In the genomic region with DNA sequence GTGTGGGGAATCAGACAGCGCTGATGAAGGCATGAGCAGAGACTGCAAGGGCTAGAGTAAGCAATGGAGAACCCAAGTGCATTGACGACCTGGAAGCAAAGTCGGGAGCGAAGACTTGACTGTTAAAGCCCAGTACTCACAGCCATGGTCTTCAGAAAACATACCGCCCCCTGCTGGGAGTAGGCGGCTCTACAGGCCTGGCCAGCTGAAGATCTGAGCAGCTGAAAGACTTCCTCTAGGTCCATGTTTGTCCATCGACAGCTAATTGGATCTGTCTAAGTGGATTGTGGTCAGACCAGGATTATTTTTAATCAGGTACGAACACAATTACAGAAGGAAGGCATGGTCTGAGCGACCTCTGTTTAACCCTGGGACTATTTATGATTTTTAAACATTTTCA, we compare ENCODE assay signal across 8 mouse cellular contexts.
DNase-seq lines count a peak whose midpoint lies in the region; ATAC-seq and TF ChIP-seq lines count a peak whose summit lies in the region.

No protein-coding gene starts in this region.

- ATAC-seq in heart, postnatal 0 days (ENCODE audit: insufficient read depth, low read depth) = no peak
- ATAC-seq in heart, embryonic 11.5 days (replicated peaks; ENCODE audit: insufficient number of reproducible peaks, low FRiP score, low TSS enrichment) = no peak

- WGBS in heart, postnatal 0 days = 78% methylated on average over 9 of the region's 9 CpGs
- WGBS in heart, embryonic 11.5 days (ENCODE audit: insufficient replicate concordance) = 75% methylated on average over 9 of the region's 9 CpGs

- H3K4me3 ChIP-seq in heart, postnatal 0 days (ENCODE audit: low read depth, low read length) = no peak overlapping the region
- H3K4me3 ChIP-seq in heart, embryonic 11.5 days (ENCODE audit: low read depth, low read length) = no peak overlapping the region

- no peaks in the 10 kb centered on the region for H3K36me3 ChIP-seq in heart, postnatal 0 days (replicated peaks; ENCODE audit: control insufficient read depth, insufficient read depth, low read length)
- H3K36me3 ChIP-seq in heart, embryonic 11.5 days (ENCODE audit: control insufficient read depth, insufficient read depth, low read length) = no peaks in the 10 kb centered on the region

- no peaks in the 10 kb centered on the region for H3K27me3 ChIP-seq in heart, postnatal 0 days (ENCODE audit: control insufficient read depth, insufficient read depth, low read length)
- no peaks in the 10 kb centered on the region for H3K27me3 ChIP-seq in heart, embryonic 11.5 days (ENCODE audit: control insufficient read depth, insufficient read depth, low read length)

- no peak for DNase-seq in heart, postnatal 0 days (ENCODE audit: low spot score)
- DNase-seq in ovary, postnatal 36 days (ENCODE audit: low spot score) = peak; percentile 27
- DNase-seq in ovary, adult 18-20 months (ENCODE audit: low spot score) = no peak
- DNase-seq in cerebellum, postnatal 14 days = peak; percentile 19 to 52
- DNase-seq in lung, postnatal 36 days = peak; percentile 54
- DNase-seq in frontal cortex, postnatal 14 days (ENCODE audit: low spot score in 2 of 2) = no peak
- DNase-seq in gastrocnemius, adult 8-10 months (ENCODE audit: low spot score in 2 of 2) = no peak

- H3K4me2 ChIP-seq in heart, postnatal 0 days (ENCODE audit: low read depth, low read length) = no peak overlapping the region
- no peak overlapping the region for H3K4me2 ChIP-seq in heart, embryonic 11.5 days

- no peak for TF ChIP-seq EP300 in heart, postnatal 0 days (IDR thresholded peaks at IDR 0.05; ENCODE audit: low read depth)

- TF ChIP-seq CTCF in heart, postnatal 0 days (IDR thresholded peaks at IDR 0.05; ENCODE audit: low read depth) = peak; percentile 35

- H3K9ac ChIP-seq in heart, postnatal 0 days (replicated peaks; ENCODE audit: low read depth, low read length) = no peak overlapping the region
- H3K9ac ChIP-seq in heart, embryonic 11.5 days (ENCODE audit: low read depth, low read length) = no peak overlapping the region

- no peaks in the 10 kb centered on the region for H3K4me1 ChIP-seq in heart, postnatal 0 days (ENCODE audit: control insufficient read depth, insufficient read depth)
- peaks cover 2% of the 10 kb centered on the region; the same call in 1 of the 2 replicates for H3K4me1 ChIP-seq in heart, embryonic 11.5 days (ENCODE audit: control insufficient read depth, insufficient read depth, low read length)

- H3K27ac ChIP-seq in heart, postnatal 0 days (ENCODE audit: low read depth) = no peak overlapping the region
- no peak overlapping the region for H3K27ac ChIP-seq in heart, embryonic 11.5 days (ENCODE audit: low read depth, low read length)

- H3K9me3 ChIP-seq in heart, postnatal 0 days (replicated peaks; ENCODE audit: control insufficient read depth, low read length) = no peaks in the 10 kb centered on the region
- H3K9me3 ChIP-seq in heart, embryonic 11.5 days (replicated peaks; ENCODE audit: control insufficient read depth, low read length) = no peaks in the 10 kb centered on the region

Comparison
In these comparisons a context has a peak if more than half of its experiments do, and no peak if none do; other contexts are left out.
1. DNase-seq: peak in ovary, postnatal 36 days (single experiment), cerebellum, postnatal 14 days (2 of 2) and lung, postnatal 36 days (single experiment); none in heart, postnatal 0 days (single experiment), ovary, adult 18-20 months (single experiment), frontal cortex, postnatal 14 days (0 of 2) and gastrocnemius, adult 8-10 months (0 of 2).